Mouse (Mus musculus): ENCODE results near the gene Tent4b.

The Tent4b gene

DNA sequence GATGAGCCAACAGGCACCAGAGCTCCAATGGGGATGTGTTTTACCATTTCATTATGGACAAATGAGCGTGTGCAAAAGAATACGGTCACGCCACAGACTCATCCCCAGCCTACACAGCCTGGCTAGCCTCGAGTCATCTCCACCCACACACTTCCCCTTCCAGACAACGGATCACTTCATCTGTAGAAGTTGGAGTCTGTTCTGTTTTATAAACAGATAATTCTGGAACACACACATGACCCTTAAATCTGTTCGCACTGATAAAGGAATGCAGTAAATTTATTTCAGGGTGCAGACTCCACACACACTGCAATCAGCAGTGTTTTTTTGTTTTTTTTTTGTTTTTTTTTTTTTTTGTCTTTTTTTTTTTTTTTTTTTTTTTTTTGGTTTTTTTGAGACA lies 80.7 kb downstream of the Tent4b start:
- DNase-seq (ENCODE audit: low read depth): peak; percentile 61

DNA sequence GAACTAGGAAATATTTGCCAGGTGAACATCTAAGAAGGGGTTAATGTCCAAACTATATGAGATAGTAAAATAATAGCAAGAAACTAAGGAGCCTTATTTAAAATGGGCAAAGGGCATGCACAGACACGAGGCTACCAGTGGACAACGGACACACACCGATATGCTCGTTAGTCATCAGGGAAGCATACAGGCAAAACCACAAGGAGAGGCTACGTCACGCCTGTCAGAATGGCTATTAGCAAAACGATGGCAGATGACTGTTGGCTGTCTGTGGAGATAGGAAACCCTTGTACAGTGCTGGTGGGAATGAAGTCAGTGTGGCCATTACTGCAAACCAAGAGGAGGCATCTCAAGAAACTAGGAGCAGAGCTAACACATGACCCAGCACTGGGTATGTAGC lies 81.9 kb downstream of the Tent4b start:
- no peak for DNase-seq (ENCODE audit: low read depth)

GRCm38 (mm10) chr8:88282684-88283083 lies 83.7 kb downstream of the Tent4b start:
- no peak for DNase-seq (ENCODE audit: low read depth)

- DNase-seq (ENCODE audit: low read depth): no peak
These were observed 84.5 kb downstream of the Tent4b start for GRCm38 (mm10) chr8:88283243-88284115.

- DNase-seq (ENCODE audit: low read depth): no peak
These were observed 85.7 kb downstream of the Tent4b start for GRCm38 (mm10) chr8:88284738-88285137.

GRCm38 (mm10) chr8:88285469-88286356 lies 86.7 kb downstream of the Tent4b start:
- DNase-seq (ENCODE audit: low read depth): peak; percentile 58

DNA sequence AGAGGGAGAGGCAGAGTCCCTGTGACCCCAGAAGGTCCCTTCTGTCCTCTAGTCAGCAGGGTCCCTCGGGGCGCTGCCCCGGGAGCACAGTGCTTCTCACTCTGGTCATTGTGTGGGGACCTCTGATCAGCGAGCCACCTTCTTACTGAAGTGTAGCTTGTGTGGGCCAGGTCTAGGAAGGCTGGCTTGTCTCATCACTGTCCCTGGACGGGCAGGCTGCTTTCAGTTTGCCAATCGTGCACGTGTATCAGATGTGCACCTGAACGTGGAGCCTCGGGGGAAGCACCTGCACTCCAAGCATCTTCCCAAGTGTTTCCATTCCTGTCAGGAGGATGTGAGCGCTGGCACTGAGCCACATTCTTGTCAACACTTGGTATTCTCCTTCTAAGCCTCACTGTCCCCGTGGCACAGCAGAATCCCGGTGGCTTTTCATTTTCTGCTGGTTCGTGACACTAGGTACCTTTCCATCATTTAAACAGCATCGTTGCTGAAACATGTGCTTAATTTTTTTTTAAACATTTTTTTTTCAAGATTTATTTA lies 87.5 kb downstream of the Tent4b start:
- no peak for DNase-seq (ENCODE audit: low read depth)

DNA sequence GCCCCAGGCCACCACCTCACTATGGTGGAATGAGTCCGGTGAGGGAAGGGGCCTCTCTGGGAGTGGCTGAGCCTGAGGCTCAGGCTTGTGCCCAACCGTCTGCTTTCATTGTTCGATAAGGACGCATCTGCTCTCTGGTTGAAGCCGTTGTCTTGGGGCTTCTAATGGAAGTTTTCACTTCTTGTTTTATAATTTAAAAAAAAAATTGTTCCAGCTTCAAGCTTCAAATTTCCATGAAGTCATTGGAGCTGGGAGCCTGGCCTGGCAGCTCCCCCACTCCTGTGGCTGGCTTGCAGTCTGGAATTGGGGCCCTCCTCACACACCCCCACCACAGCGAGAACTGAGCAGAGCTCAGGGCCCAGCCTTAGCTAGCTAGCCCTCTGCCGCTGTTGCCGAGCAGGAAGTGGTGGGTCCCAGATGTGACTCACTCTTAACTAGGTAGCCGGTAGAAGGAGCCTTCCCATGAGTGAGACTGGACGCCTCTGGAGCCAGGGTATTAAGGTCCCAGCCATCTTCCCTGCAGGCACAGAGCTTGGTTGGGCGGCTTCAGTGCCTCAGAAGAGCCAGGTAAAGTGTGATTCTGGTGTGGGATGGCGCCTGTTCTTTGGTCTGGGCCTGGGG lies 89.7 kb downstream of the Tent4b start:
- DNase-seq (ENCODE audit: low read depth): peak; percentile 84

DNA sequence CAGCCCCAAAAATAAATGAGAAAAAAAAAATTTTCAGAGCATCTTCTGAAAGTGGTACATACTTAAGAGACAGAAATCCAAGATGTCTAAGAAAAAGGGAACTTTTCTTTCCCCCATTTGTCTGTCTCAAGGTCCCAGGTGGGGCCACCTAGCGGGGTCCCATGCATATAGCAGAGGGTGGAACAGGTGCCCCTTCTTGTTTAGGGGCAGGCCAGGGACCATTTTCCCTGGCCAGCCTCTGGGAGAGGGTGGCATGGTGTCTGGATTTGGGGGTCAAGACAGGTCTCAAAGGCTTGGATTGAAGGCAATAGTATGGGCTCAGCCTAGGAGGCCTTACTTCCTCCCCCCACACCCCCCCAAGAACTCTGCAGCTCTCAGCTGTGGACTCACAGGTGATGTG lies 90.9 kb downstream of the Tent4b start:
- peak; percentile 74 for DNase-seq (ENCODE audit: low read depth)

- DNase-seq (ENCODE audit: low read depth): peak; percentile 81
These were observed 91.6 kb downstream of the Tent4b start for GRCm38 (mm10) chr8:88290326-88291304.

DNA sequence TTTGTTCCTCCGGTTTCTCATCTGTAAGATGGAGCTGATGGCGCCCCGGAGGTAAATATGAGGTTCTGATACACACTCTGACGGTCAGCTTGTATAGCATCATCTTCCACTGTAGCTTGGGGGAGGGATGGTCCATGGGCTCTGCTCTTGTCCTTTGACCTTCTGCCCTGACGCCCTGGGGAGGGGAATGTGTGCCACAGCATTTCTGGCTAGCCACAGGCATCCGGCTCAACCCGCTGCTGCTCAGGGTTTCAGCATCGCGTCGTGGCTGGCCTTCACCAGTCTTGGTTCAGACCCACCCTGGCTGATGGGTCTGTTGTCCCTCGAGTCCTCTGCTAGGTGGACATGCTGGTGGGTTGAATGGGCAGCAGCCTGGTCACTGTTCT lies 92.3 kb downstream of the Tent4b start:
- DNase-seq (ENCODE audit: low read depth): peak; percentile 67

DNA sequence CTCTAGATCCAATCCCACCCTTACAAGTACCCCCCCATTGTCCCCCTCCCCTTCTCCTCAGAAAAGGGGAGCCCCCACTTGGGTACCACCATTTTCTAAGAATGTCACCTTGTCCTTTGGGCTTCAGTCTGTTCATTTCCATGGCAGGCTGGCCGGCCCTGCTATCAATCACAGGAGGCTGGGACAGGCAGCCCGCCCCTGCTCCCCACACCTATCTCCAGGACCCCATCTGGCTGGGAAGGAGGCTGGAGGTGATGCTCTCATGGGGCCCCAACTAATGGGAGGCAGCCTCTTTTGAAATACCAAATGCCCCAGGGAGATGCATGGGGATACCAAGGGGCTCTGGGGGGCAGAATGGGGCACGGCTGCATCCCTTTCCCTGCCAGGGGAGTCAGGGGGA lies 93.9 kb downstream of the Tent4b start:
- no peak for DNase-seq (ENCODE audit: low read depth)

GRCm38 (mm10) chr8:88293590-88294356 lies 94.8 kb downstream of the Tent4b start:
- peak; percentile 72 for DNase-seq (ENCODE audit: low read depth)

DNA sequence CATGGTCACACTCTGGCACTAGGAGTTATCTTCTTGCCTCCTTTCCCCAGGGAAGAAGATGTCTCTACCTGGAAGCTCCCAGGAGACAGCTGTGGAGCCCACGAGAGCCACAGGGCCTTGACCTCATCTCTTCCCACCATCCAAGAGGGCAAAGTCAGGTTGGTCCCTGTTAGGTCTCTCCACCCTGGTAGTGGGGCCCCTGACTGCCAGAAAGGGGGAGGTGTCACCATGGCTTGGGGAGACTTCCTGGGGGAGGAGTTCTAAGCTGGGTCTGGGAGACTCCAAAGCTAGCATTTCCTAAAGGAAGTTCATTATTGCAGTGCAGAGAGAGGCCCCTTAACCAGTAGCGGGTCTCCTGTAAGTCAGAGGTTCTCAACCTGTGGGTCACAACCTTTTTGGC lies 96.0 kb downstream of the Tent4b start:
- peak; percentile 23 for DNase-seq (ENCODE audit: low read depth)

DNA sequence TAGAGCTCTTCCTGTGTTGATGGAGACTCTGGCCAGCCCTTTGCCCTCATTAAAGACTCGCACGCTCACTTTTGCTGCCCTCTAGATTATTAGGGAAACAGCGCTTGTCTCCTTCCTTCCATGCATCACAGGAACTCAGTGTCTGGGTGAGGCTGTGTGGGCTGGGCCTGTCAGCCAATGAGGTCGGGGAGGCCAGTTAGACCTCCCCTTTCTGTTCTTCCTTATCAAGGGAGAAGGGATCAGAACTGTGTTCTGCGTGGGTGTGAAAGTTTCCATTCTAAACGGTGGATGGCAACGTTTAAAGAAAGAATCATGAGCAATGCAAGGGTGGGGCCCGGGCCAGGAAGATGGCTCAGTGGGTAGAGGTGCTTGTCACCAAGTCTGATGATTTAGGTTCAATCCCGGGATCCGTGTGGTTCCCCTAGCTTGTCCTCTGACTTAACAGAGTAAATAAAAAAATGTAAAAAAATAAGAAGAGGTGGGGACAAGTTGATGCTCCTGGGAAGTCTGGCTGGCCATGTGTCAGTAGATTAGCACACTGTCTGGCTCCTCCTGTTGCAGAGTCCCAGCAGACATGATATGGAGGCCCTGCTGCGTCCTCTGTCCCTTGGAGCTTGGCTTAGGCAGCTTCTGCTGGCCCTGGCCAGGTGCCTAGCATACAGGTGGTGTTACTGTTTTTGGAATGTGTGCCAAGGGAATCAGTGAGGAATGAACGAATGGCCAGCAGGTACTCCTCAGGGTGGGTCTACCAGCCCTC lies 99.1 kb downstream of the Tent4b start:
- DNase-seq (ENCODE audit: low read depth): peak; percentile 73

GRCm38 (mm10) chr8:88298733-88299103 lies 99.7 kb downstream of the Tent4b start:
- no peak for DNase-seq (ENCODE audit: low read depth)

DNA sequence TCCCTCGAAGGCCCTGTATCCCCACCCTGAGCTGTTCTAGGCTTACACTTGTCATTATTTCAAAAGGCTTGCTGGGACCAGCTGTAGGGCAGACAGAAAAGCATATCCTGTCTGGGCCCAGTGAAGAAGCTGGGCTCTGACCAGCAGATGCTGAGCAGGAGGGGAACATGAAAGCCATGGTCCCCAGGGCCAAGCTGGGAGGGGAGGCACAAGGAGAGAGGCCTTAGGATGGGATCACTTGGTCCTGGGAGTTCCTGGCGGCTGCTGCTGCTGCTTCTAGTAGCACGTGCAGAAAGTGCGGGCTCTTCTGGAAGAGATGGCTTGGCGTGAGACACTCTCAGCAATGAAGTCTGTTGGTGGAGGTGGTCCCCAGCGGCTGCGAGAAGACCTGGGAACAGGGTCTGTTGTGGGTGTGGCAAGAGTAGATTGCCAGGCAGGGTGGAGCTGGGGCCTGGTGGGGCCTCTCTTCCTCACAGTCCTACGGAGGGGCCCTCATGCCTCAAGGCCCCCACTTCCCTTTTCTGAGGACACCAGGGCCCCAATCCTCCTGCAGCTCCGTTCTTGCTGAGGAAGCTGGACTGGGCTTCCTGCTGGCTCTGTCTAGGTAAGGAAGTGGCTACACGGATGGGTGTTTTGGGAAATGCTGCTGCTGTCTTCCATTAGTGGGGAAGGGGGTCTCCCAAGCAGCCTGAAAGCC lies 101.0 kb downstream of the Tent4b start:
- DNase-seq (ENCODE audit: low read depth): no peak

GRCm38 (mm10) chr8:88301589-88302437 lies 102.8 kb downstream of the Tent4b start:
- DNase-seq (ENCODE audit: low read depth): no peak

All from induced T-regulatory cell, adult 2 months (primary cell).